Mouse (Mus musculus) midbrain, embryonic 16.5 days (tissue): ENCODE results near the gene Pzp. TPM values are rescaled to one million over a fixed set of nuclear protein-coding genes. Genes with fewer than 3 reads are reported as not detected.

Experiments
- polyA plus RNA-seq: library from polyadenylated mRNA; unstranded; fragments of >200 nt; fragmentation: Nextera tagmentation; extraction: Ambion mirVana; gene quantifications from 2 replicates; pipeline ENCODE4 v1.2.1, GENCODE M21; 2015

Pzp gene
- polyA plus RNA-seq, 1 experiment from 2014 or later: not detected

Other genes with a start within 250 kb of the Pzp start
- 0.58 and 0.65 TPM in 2 replicates for gene Tead4, start 225.9 kb downstream of the Pzp start, polyA plus RNA-seq
- gene Tulp3, start 170.9 kb downstream of the Pzp start, polyA plus RNA-seq: 16.1 and 16.6 TPM in 2 replicates
- gene Rhno1, start 163.8 kb downstream of the Pzp start, polyA plus RNA-seq: 77.0 and 84.1 TPM in 2 replicates
- 4.8 and 5.4 TPM in 2 replicates for gene Foxm1, start 163.8 kb downstream of the Pzp start, polyA plus RNA-seq
- gene Tex52, start 151.3 kb downstream of the Pzp start, polyA plus RNA-seq: 0.70 and 0.83 TPM in 2 replicates
- gene Gm44596, start 151.2 kb downstream of the Pzp start, polyA plus RNA-seq: not detected in 2 replicates
- 10.7 and 13.6 TPM in 2 replicates for gene Nrip2, start 127.4 kb downstream of the Pzp start, polyA plus RNA-seq
- gene Itfg2, start 101.8 kb downstream of the Pzp start, polyA plus RNA-seq: 46.4 and 48.8 TPM in 2 replicates
- 357 and 394 TPM in 2 replicates for gene Fkbp4, start 88.0 kb downstream of the Pzp start, polyA plus RNA-seq
- gene A2ml1, start 54.9 kb upstream of the Pzp start, polyA plus RNA-seq: 1.4 and 3.5 TPM in 2 replicates
- not detected in 2 replicates for gene Klrb1a, start 96.8 kb upstream of the Pzp start, polyA plus RNA-seq
- gene Clec2h, start 135.7 kb upstream of the Pzp start, polyA plus RNA-seq: not detected in 2 replicates
- gene Klrb1, start 196.3 kb upstream of the Pzp start, polyA plus RNA-seq: 0.90 and 1.3 TPM in 2 replicates